Mouse (Mus musculus): ENCODE data around the gene Olfr70. TPM values are rescaled to one million over a fixed set of nuclear protein-coding genes. Genes with fewer than 3 reads are reported as not detected.

Gene Olfr70
- polyA plus RNA-seq, 1 experiment from 2014 or later, result not detected

DNA sequence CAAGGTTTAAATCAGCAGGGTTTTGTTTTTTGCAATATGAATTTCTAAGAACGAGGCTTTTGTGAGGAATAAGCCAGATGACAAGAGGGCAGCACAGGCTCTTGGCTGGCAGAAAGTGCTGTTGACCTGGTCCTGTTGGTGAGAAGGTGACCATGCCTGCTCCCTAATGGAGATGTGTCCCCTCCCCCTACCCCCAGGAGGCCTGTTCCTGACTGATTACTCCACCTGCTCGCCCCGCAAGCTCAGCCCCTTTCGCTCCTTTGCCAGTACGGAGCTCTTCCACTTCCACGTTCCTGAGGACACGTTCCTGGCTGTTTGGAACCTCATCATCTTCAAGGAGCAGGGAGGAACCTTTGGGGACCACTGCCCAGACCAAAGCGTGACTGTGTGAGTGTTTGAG is 26.9 kb downstream of the Olfr70 start:
- H3K9ac ChIP-seq (ENCODE audit: low read length), result no peak overlapping the region
- no peaks in the 10 kb centered on the region for H3K27me3 ChIP-seq (replicated peaks; ENCODE audit: control insufficient read depth, insufficient read depth, low read length)
- WGBS, result 85% methylated on average over 8 of the region's 8 CpGs
- H3K36me3 ChIP-seq (ENCODE audit: control insufficient read depth, insufficient read depth, low read length), result peaks cover 47% of the 10 kb centered on the region
- no peak overlapping the region for H3K4me3 ChIP-seq (ENCODE audit: low read depth, low read length)
- no peaks in the 10 kb centered on the region for H3K9me3 ChIP-seq (replicated peaks; ENCODE audit: control insufficient read depth, low read length)
- ATAC-seq (no peak), DNase-seq (ENCODE audit: low spot score) (no peak)
- no peak overlapping the region for H3K27ac ChIP-seq (ENCODE audit: low read depth, low read length)
- H3K4me1 ChIP-seq (ENCODE audit: control insufficient read depth, insufficient read depth, low read length), result peaks cover 20% of the 10 kb centered on the region
- no peak overlapping the region for H3K4me2 ChIP-seq (ENCODE audit: low read length)

DNA sequence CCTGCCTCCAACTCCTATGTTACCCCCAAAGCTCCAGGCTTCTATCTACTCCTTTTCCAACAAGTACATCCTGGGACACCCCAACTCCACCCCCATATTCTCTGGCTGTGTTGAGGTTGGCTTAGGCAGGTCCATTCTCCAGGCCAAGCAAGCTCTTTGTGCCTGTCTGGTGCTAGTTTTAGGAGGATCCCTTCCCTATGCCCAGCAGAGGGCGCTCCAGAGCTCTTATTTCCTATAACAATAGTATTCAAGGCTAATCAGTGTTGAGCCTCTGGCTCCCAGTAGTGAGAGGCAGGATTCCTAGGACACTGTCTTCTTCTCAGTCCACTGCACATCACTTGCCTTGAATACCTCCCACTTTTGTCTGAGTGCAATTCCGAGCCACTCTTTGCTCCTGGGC is 28.5 kb downstream of the Olfr70 start:
- no peak overlapping the region; the same call in 1 of the 2 replicates for H3K9ac ChIP-seq (ENCODE audit: low read length)
- no peaks in the 10 kb centered on the region for H3K27me3 ChIP-seq (replicated peaks; ENCODE audit: control insufficient read depth, insufficient read depth, low read length)
- H3K4me3 ChIP-seq (ENCODE audit: low read depth, low read length), result no peak overlapping the region
- peaks cover 23% of the 10 kb centered on the region for H3K4me1 ChIP-seq (ENCODE audit: control insufficient read depth, insufficient read depth, low read length)
- ATAC-seq (peak; percentile 40), DNase-seq (ENCODE audit: low spot score) (peak; percentile 96)
- H3K9me3 ChIP-seq (replicated peaks; ENCODE audit: control insufficient read depth, low read length), result no peaks in the 10 kb centered on the region
- WGBS, result 2% methylated on average over 2 of the region's 2 CpGs
- no peak overlapping the region for H3K27ac ChIP-seq (ENCODE audit: low read depth, low read length)
- H3K4me2 ChIP-seq (ENCODE audit: low read length), result peak overlapping the region; percentile 84
- H3K36me3 ChIP-seq (ENCODE audit: control insufficient read depth, insufficient read depth, low read length), result peaks cover 31% of the 10 kb centered on the region

DNA sequence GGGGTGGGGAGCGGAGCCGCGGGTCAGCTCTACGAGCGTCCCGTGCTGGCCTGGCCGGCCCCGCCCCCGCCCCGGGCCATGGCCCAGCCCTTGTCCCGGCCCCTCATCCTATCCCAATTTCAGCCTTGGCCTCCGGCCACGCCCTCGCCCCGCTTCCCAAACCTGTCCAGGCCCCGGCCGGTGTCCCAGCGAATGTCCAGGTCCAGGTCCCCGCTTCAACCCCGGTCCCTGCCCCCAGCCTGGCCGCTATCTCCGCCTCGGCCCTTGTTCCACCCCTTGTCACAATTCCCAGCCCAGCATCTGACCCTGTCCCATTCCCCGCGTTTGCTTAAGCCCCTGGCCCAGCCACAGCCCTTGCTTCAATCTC is 31.2 kb downstream of the Olfr70 start:
- under 1% methylated on average over 22 of the region's 25 CpGs for WGBS
- ATAC-seq (peak; percentile 70), DNase-seq (ENCODE audit: low spot score) (peak; percentile 16)
- peak overlapping the region; percentile 90 for H3K4me3 ChIP-seq (ENCODE audit: low read depth, low read length)
- H3K9ac ChIP-seq (ENCODE audit: low read length), result peak overlapping the region; percentile 96
- peak overlapping the region; percentile 65 for H3K27ac ChIP-seq (ENCODE audit: low read depth, low read length)
- no peaks in the 10 kb centered on the region for H3K9me3 ChIP-seq (replicated peaks; ENCODE audit: control insufficient read depth, low read length)
- H3K27me3 ChIP-seq (replicated peaks; ENCODE audit: control insufficient read depth, insufficient read depth, low read length), result 0 out of 2 replicates have a peak, but pooled peaks cover 3% of the 10 kb centered on the region
- H3K36me3 ChIP-seq (ENCODE audit: control insufficient read depth, insufficient read depth, low read length), result peaks cover 5% of the 10 kb centered on the region
- peak overlapping the region; percentile 84 for H3K4me2 ChIP-seq (ENCODE audit: low read length)
- H3K4me1 ChIP-seq (ENCODE audit: control insufficient read depth, insufficient read depth, low read length), result peaks cover 23% of the 10 kb centered on the region

DNA sequence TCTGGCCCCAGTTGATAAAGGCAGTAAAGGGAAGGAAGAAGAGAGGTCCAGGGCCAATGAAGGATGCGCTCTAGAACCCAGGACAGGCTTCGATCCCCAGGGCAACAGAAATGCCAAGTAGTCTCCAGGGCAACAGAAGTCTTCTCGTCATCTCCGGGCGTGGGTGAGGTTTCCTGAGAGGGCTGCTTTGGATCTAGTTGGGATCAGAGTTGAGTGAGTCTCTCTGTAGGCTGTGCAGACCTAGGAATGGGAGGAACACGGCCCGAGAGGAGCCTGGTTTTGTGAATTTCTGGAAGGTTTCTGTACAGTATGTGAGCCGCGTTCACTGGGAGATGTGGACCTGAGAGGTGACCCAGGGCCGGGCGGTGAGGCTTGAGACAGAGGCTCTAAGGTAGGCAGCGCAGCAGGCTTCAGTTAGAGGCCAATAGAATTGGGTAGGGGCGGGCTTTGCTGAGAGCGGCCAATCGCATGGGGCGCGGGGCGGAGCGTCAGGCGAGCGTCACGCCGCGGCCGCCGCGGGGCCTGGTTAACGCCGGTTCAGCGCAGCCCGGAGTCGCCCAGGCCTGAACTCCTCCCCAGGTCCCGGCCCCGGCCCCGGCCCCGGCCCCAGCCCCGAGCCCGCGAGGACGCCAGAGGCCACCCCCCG is 31.7 kb downstream of the Olfr70 start, which contains the start of the genes Tmem8b and Fam221b:
Gene Tmem8b, plus strand, starts transcription at position 190 of the 646 bp plus-strand sequence.
Gene Fam221b, minus strand, starts transcription at position 364 of the 646 bp plus-strand sequence.
- WGBS, result 2% methylated on average over 31 of the region's 41 CpGs
- 0 out of 2 replicates have a peak, but pooled peaks cover 3% of the 10 kb centered on the region for H3K27me3 ChIP-seq (replicated peaks; ENCODE audit: control insufficient read depth, insufficient read depth, low read length)
- no peaks in the 10 kb centered on the region for H3K9me3 ChIP-seq (replicated peaks; ENCODE audit: control insufficient read depth, low read length)
- ATAC-seq, result peak; percentile 97
- H3K4me3 ChIP-seq (ENCODE audit: low read depth, low read length), result peak within 1 kb of the TSS; percentile 90
- peak within 1 kb of the TSS; percentile 96 for H3K9ac ChIP-seq (ENCODE audit: low read length)
- peak within 1 kb of the TSS; percentile 84 for H3K4me2 ChIP-seq (ENCODE audit: low read length)
- DNase-seq (ENCODE audit: low spot score), result peak; percentile 93
- peak within 1 kb of the TSS; percentile 65 for H3K27ac ChIP-seq (ENCODE audit: low read depth, low read length)
- H3K36me3 ChIP-seq (ENCODE audit: control insufficient read depth, insufficient read depth, low read length), result peaks cover under 1% of the 10 kb centered on the region; the same call in 1 of the 2 replicates
- H3K4me1 ChIP-seq (ENCODE audit: control insufficient read depth, insufficient read depth, low read length), result peaks cover 23% of the 10 kb centered on the region

DNA sequence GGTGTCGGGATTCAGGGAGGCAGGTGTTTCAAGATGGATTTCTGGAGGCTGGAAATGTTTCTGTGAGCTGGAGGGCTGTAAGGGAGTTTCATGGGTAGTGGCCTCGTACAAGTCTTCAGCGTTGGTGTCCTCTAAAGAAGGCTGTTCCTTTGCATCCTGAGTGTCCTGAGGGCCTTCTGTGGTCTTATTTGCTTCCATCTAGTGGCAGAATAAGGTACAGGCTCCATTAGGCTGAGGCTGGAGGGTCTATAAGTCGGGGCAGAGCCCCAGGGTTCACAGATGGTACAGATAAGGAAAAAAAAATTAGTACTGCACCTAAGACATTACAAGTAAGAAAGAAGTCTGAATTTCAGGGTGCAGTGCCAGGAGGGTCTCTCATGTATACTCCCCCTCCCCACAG is 34.2 kb downstream of the Olfr70 start:
- Histone ChIP-seq H3K9me3 (replicated peaks; ENCODE audit: control insufficient read depth, low read length) (no peaks in the 10 kb centered on the region), H3K9ac (ENCODE audit: low read length) (no peak overlapping the region), H3K4me1 (ENCODE audit: control insufficient read depth, insufficient read depth, low read length) (peaks cover 18% of the 10 kb centered on the region), H3K4me3 (ENCODE audit: low read depth, low read length) (no peak overlapping the region), H3K27ac (ENCODE audit: low read depth, low read length) (no peak overlapping the region), H3K36me3 (ENCODE audit: control insufficient read depth, insufficient read depth, low read length) (no peaks in the 10 kb centered on the region), H3K4me2 (ENCODE audit: low read length) (no peak overlapping the region), H3K27me3 (replicated peaks; ENCODE audit: control insufficient read depth, insufficient read depth, low read length) (peaks cover 9% of the 10 kb centered on the region; the same call in 1 of the 2 replicates)
- 26% methylated on average over 4 of the region's 4 CpGs for WGBS
- DNase-seq (ENCODE audit: low spot score) (peak; percentile 34), ATAC-seq (no peak)

- peaks cover 6% of the 10 kb centered on the region for H3K4me1 ChIP-seq (ENCODE audit: control insufficient read depth, insufficient read depth, low read length)
- DNase-seq (ENCODE audit: low spot score) (no peak), ATAC-seq (no peak)
- H3K9ac ChIP-seq (ENCODE audit: low read length), result no peak overlapping the region
- H3K27ac ChIP-seq (ENCODE audit: low read depth, low read length), result no peak overlapping the region
- no peaks in the 10 kb centered on the region for H3K9me3 ChIP-seq (replicated peaks; ENCODE audit: control insufficient read depth, low read length)
- H3K36me3 ChIP-seq (ENCODE audit: control insufficient read depth, insufficient read depth, low read length), result no peaks in the 10 kb centered on the region
- 59% methylated on average over 4 of the region's 4 CpGs for WGBS
- H3K27me3 ChIP-seq (replicated peaks; ENCODE audit: control insufficient read depth, insufficient read depth, low read length), result 0 out of 2 replicates have a peak, but pooled peaks cover 1% of the 10 kb centered on the region
- H3K4me3 ChIP-seq (ENCODE audit: low read depth, low read length), result peak overlapping the region; percentile 77
- H3K4me2 ChIP-seq (ENCODE audit: low read length), result peak overlapping the region; percentile 81
Observed at GRCm38 (mm10) chr4:43657146-43657545, 43.5 kb downstream of the Olfr70 start.

GRCm38 (mm10) chr4:43656339-43657109 is 44.1 kb downstream of the Olfr70 start, which contains the start of gene Hint2:
TSS of gene Hint2 (minus strand) at chr4:43656466.
- Histone ChIP-seq H3K27me3 (replicated peaks; ENCODE audit: control insufficient read depth, insufficient read depth, low read length) (no peaks in the 10 kb centered on the region), H3K4me1 (ENCODE audit: control insufficient read depth, insufficient read depth, low read length) (peaks cover 6% of the 10 kb centered on the region), H3K27ac (ENCODE audit: low read depth, low read length) (peak within 1 kb of the TSS; percentile 86), H3K4me3 (ENCODE audit: low read depth, low read length) (peak within 1 kb of the TSS; percentile 77), H3K9ac (ENCODE audit: low read length) (peak within 1 kb of the TSS; percentile 89), H3K36me3 (ENCODE audit: control insufficient read depth, insufficient read depth, low read length) (no peaks in the 10 kb centered on the region), H3K4me2 (ENCODE audit: low read length) (peak within 1 kb of the TSS; percentile 81), H3K9me3 (replicated peaks; ENCODE audit: control insufficient read depth, low read length) (no peaks in the 10 kb centered on the region)
- DNase-seq (ENCODE audit: low spot score) (peak; percentile 99), ATAC-seq (peak; percentile 99)
- WGBS, result under 1% methylated on average over 34 of the region's 34 CpGs

DNA sequence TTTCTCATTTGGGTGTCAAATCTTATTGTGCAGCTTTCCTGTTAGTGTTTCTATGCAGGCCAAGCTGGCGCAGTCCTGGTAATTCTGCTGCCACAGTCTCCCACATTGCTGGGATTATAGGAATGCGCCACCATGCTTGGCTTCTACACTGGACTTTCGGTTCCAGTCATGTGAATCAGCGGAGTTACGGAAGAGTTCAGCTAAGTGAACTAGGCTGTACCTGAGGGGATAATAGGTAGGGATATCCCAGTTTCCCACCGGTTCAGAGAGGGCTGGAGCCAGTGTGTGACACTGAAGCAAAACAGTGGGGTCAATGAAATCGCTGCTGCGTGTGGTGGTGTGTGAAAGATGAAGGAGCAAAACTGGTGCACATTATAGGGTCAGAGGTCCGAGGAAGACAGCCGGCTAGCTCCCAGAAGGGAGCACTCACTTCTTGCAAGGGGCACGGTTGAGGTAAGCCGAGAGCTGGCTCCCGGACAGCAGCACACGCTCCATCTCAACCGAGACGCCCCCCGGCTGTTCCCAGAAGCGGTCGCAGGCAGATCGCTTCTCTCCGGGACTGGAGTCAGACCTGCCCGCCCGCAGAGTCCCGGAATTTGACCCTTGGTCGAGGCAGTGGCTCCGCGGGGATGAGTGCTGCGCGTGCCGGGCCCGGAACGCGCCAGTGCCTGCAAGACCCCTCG is 44.8 kb downstream of the Olfr70 start:
- DNase-seq (ENCODE audit: low spot score) (no peak), ATAC-seq (peak; percentile 47; the same call in 1 of the 2 replicates)
- Histone ChIP-seq H3K4me1 (ENCODE audit: control insufficient read depth, insufficient read depth, low read length) (peaks cover 6% of the 10 kb centered on the region), H3K27ac (ENCODE audit: low read depth, low read length) (peak overlapping the region; percentile 86), H3K4me2 (ENCODE audit: low read length) (peak overlapping the region; percentile 81), H3K36me3 (ENCODE audit: control insufficient read depth, insufficient read depth, low read length) (no peaks in the 10 kb centered on the region), H3K4me3 (ENCODE audit: low read depth, low read length) (peak overlapping the region; percentile 77), H3K9me3 (replicated peaks; ENCODE audit: control insufficient read depth, low read length) (no peaks in the 10 kb centered on the region), H3K9ac (ENCODE audit: low read length) (peak overlapping the region; percentile 89), H3K27me3 (replicated peaks; ENCODE audit: control insufficient read depth, insufficient read depth, low read length) (no peaks in the 10 kb centered on the region)
- WGBS, result 4% methylated on average over 34 of the region's 34 CpGs
